Comparison of ENCODE assay signal across 32 mouse cellular contexts in the genomic region with DNA sequence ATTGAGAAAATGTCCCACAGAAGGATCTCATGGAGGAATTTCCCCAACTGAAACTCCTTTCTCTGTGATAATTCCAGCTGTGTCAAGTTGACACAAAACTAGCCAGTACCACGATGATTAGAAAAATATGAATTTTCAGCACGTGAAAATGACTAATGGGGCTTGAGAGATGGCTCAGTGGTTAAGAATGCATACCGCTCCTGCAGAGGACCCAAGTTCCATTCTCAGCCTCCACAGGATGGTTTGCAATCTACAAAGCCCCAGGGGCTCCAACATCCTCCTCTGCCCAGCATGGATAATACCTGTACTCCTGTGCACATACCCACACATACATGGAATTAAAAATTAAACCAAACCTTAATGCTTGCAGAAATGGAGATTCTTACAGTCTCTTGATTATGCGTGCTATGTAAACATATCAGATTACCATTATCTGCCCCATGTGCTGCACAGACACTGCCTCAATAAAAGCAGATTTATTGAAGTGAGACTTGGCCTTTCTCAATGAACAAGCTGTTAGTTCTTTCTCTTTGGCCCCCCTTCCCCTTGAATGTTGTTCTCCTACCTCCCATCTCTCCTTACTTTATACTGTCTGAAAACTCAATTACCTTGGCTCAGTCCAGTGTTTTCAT. TPM values are rescaled to one million over a fixed set of nuclear protein-coding genes. Genes with fewer than 3 reads are reported as not detected.
A peak's percentile ranks its signal among the peaks of the same experiment; 100 is the strongest.
DNase-seq lines count a peak whose midpoint lies in the region; ATAC-seq and TF ChIP-seq lines count a peak whose summit lies in the region.
"Had no signal": no experiment of that assay in that cellular context is flagged by ENCODE, and none has a peak within 500 bp of the region (broad histone marks: within the 10 kb centered on the region; RNA-seq: fewer than 3 reads in every experiment).

No protein-coding gene starts in this region.

- in situ Hi-C loops in Patski (cut with MboI; ENCODE audit: low pct_unique_long_range_greater_than_20kb) = no loop called here

- POLR2A ChIA-PET in Patski (lab: Charles Lee) = no interaction called here

- no peaks in the 10 kb centered on the region for H3K36me3 ChIP-seq in kidney, embryonic 15.5 days
- no peaks in the 10 kb centered on the region for H3K36me3 ChIP-seq in stomach, embryonic 16.5 days (ENCODE audit: control insufficient read depth, insufficient read depth, low read length)
- no peaks in the 10 kb centered on the region for H3K36me3 ChIP-seq in stomach, postnatal 0 days (ENCODE audit: control insufficient read depth, insufficient read depth, low read length)
- H3K36me3 ChIP-seq: heart, embryonic 12.5 days; hindbrain, embryonic 13.5 days; liver, embryonic 12.5 days; midbrain, embryonic 10.5 days had no signal

- H3K4me1 ChIP-seq in kidney, embryonic 15.5 days = peaks cover 17% of the 10 kb centered on the region
- no peaks in the 10 kb centered on the region for H3K4me1 ChIP-seq in stomach, embryonic 16.5 days (ENCODE audit: control insufficient read depth, insufficient read depth, low read length)
- no peaks in the 10 kb centered on the region for H3K4me1 ChIP-seq in stomach, postnatal 0 days (replicated peaks; ENCODE audit: control insufficient read depth, insufficient read depth)
- H3K4me1 ChIP-seq: hindbrain, embryonic 13.5 days; liver, embryonic 12.5 days had no signal

- peak; percentile 80 for ATAC-seq in kidney, embryonic 15.5 days (replicated peaks; ENCODE audit: low FRiP score)
- ATAC-seq in stomach, embryonic 16.5 days (ENCODE audit: insufficient read depth, low FRiP score) = no peak
- no peak for ATAC-seq in stomach, postnatal 0 days (ENCODE audit: low FRiP score, low TSS enrichment)
- ATAC-seq in Patski = peak; percentile 52
- ATAC-seq: forebrain, embryonic 16.5 days; liver, embryonic 12.5 days; liver, postnatal 0 days; midbrain, embryonic 16.5 days had no signal

- no peaks in the 10 kb centered on the region for H3K9me3 ChIP-seq in kidney, embryonic 15.5 days (replicated peaks)
- H3K9me3 ChIP-seq in stomach, embryonic 16.5 days (replicated peaks; ENCODE audit: control insufficient read depth, low read length) = no peaks in the 10 kb centered on the region
- no peaks in the 10 kb centered on the region for H3K9me3 ChIP-seq in stomach, postnatal 0 days (ENCODE audit: control insufficient read depth, low read length)
- H3K9me3 ChIP-seq: heart, embryonic 12.5 days; hindbrain, embryonic 13.5 days; liver, embryonic 12.5 days; midbrain, embryonic 10.5 days had no signal

- H3K27me3 ChIP-seq in kidney, embryonic 15.5 days = no peaks in the 10 kb centered on the region
- no peaks in the 10 kb centered on the region for H3K27me3 ChIP-seq in stomach, embryonic 16.5 days (ENCODE audit: control insufficient read depth, insufficient read depth, low read length)
- H3K27me3 ChIP-seq in stomach, postnatal 0 days (ENCODE audit: control insufficient read depth, insufficient read depth, low read length) = no peaks in the 10 kb centered on the region
- no peaks in the 10 kb centered on the region for H3K27me3 ChIP-seq in Patski
- H3K27me3 ChIP-seq: heart, embryonic 12.5 days; hindbrain, embryonic 13.5 days; liver, embryonic 12.5 days had no signal

- CTCF ChIA-PET in Patski (lab: Charles Lee) = interaction anchor here (0.8 to 1.8 kb wide), 4 partner anchors 12 to 39 kb away, joined by 3 to 6 read pairs (median 4); partner anchors contain the start of gene Hacd4

- no peak overlapping the region for H3K4me3 ChIP-seq in kidney, embryonic 15.5 days (replicated peaks)
- no peak overlapping the region for H3K4me3 ChIP-seq in stomach, embryonic 16.5 days (replicated peaks; ENCODE audit: low read length)
- no peak overlapping the region for H3K4me3 ChIP-seq in stomach, postnatal 0 days (ENCODE audit: low read depth, low read length)
- H3K4me3 ChIP-seq: gastrocnemius, adult 2 months; heart, adult 2 months; heart, embryonic 12.5 days; hindbrain, embryonic 13.5 days; liver, embryonic 12.5 days; midbrain, embryonic 10.5 days had no signal

- DNase-seq in kidney, adult 9 months = no peak
- DNase-seq in stomach, postnatal 0 days (ENCODE audit: low spot score) = no peak
- DNase-seq in Patski (ENCODE audit: low read depth, low spot score) = no peak
- no peak for DNase-seq in spleen, adult 12 weeks (ENCODE audit: low spot score)
- DNase-seq: adrenal gland, postnatal 25 days; cerebellum, adult 11-12 months; cerebellum, adult 9-11 months; gastrocnemius, adult 2 months; gastrocnemius, postnatal 36 days; heart, adult 2 months; heart, postnatal 4 days; kidney, adult 11 months; layer of hippocampus, postnatal 36 days; left cerebral cortex, postnatal 4 days; liver, postnatal 0 days; right cerebral cortex, postnatal 25 days; spleen, adult 18-20 months; thymus, postnatal 4 days had no signal

- TF ChIP-seq EP300 in stomach, postnatal 0 days (optimal IDR thresholded peaks at IDR 0.05) = no peak

- no peak for TF ChIP-seq CTCF in stomach, postnatal 0 days (IDR thresholded peaks at IDR 0.05; ENCODE audit: low read depth)
- TF ChIP-seq CTCF in Patski (IDR thresholded peaks at IDR 0.05) = no peak

- peak overlapping the region; percentile 66 for H3K27ac ChIP-seq in kidney, embryonic 15.5 days
- H3K27ac ChIP-seq in stomach, embryonic 16.5 days (ENCODE audit: low read length) = peak overlapping the region; percentile 25; the same call in 1 of the 2 replicates
- H3K27ac ChIP-seq in stomach, postnatal 0 days (replicated peaks) = no peak overlapping the region
- H3K27ac ChIP-seq: gastrocnemius, adult 2 months; heart, adult 2 months; hindbrain, embryonic 13.5 days; liver, embryonic 12.5 days; midbrain, embryonic 10.5 days had no signal

- H3K9ac ChIP-seq in kidney, embryonic 15.5 days = no peak overlapping the region
- no peak overlapping the region for H3K9ac ChIP-seq in stomach, embryonic 16.5 days (ENCODE audit: low read length)
- H3K9ac ChIP-seq in stomach, postnatal 0 days (ENCODE audit: low read length) = no peak overlapping the region
- H3K9ac ChIP-seq: heart, embryonic 12.5 days; hindbrain, embryonic 13.5 days; liver, embryonic 12.5 days; liver, postnatal 0 days had no signal

- H3K4me2 ChIP-seq in kidney, embryonic 15.5 days = no peak overlapping the region
- H3K4me2 ChIP-seq in stomach, embryonic 16.5 days (ENCODE audit: low read depth, low read length) = no peak overlapping the region
- H3K4me2 ChIP-seq in stomach, postnatal 0 days (replicated peaks; ENCODE audit: low read depth) = no peak overlapping the region
- H3K4me2 ChIP-seq: heart, embryonic 12.5 days; hindbrain, embryonic 13.5 days; liver, embryonic 12.5 days had no signal

- whole genome bisulfite sequencing in kidney, embryonic 15.5 days = 43% methylated on average over 4 of the region's 4 CpGs
- 58% methylated on average over 4 of the region's 4 CpGs for WGBS in stomach, embryonic 16.5 days
- 51% methylated on average over 4 of the region's 4 CpGs for WGBS in stomach, postnatal 0 days

RNA-seq across cellular contexts. Expression of gene Hacd4, which starts 39.6 kb away (rescaled TPM):
- 18.3 and 20.7 TPM in 2 replicates for polyA plus RNA-seq in kidney, embryonic 15.5 days (2015; fragmentation: Nextera tagmentation; extraction: Ambion mirVana)
- 10.6 and 12.0 TPM in 2 replicates for polyA plus RNA-seq in stomach, embryonic 16.5 days (2015; fragmentation: Nextera tagmentation; extraction: Ambion mirVana)
- 8.5 and 9.2 TPM in 2 replicates for polyA plus RNA-seq in stomach, postnatal 0 days (2015; fragmentation: Nextera tagmentation; extraction: Ambion mirVana)
- polyA plus RNA-seq in Patski (2021) = 22.9 TPM

RNA-seq across cellular contexts. Expression of gene Ifnb1, which starts 44.3 kb away (rescaled TPM):
- not detected in 2 replicates for polyA plus RNA-seq in kidney, embryonic 15.5 days (2015; fragmentation: Nextera tagmentation; extraction: Ambion mirVana)
- polyA plus RNA-seq in stomach, embryonic 16.5 days (2015; fragmentation: Nextera tagmentation; extraction: Ambion mirVana) = not detected in 2 replicates
- not detected in 2 replicates for polyA plus RNA-seq in stomach, postnatal 0 days (2015; fragmentation: Nextera tagmentation; extraction: Ambion mirVana)
- not detected for polyA plus RNA-seq in Patski (2021)
- polyA plus RNA-seq: forebrain, embryonic 11.5 days; forebrain, embryonic 16.5 days; heart, adult 2 months; heart, embryonic 12.5 days; heart, postnatal 0 days; hindbrain, embryonic 13.5 days; limb, embryonic 14.5 days; liver, embryonic 12.5 days; liver, postnatal 0 days; midbrain, embryonic 10.5 days; midbrain, embryonic 16.5 days; neural tube, embryonic 11.5 days; testis, adult 2 months; thymus, postnatal 0 days had no signal

Comparison
In these comparisons a context has a peak if more than half of its experiments do, and no peak if none do; other contexts are left out.
1. ATAC-seq: peak in kidney, embryonic 15.5 days (single experiment) and Patski (single experiment); none in stomach, embryonic 16.5 days (single experiment) and stomach, postnatal 0 days (single experiment).